Mouse (Mus musculus) brain, embryonic 14.5 days (tissue): ENCODE data around the gene Pkn2.

Source experiments
- CTCF ChIP-seq: fragments of 200-500 bp; IDR thresholded peaks from 2 replicates; pipeline ENCODE4 v1.5.1; 2012; ENCODE audit warnings: inconsistent platforms, mild to moderate bottlenecking, moderate library complexity, borderline replicate concordance; ENCODE audit not compliant: insufficient read depth, insufficient read length; ENCODE audit errors: extremely low read depth
- POLR2A ChIP-seq: fragments of 200-500 bp; IDR thresholded peaks from 2 replicates; pipeline ENCODE4 v1.6.1; 2012; ENCODE audit warnings: mild to moderate bottlenecking, inconsistent platforms, borderline replicate concordance; ENCODE audit not compliant: poor library complexity, insufficient read depth, insufficient read length, severe bottlenecking; ENCODE audit errors: extremely low read depth

DNA sequence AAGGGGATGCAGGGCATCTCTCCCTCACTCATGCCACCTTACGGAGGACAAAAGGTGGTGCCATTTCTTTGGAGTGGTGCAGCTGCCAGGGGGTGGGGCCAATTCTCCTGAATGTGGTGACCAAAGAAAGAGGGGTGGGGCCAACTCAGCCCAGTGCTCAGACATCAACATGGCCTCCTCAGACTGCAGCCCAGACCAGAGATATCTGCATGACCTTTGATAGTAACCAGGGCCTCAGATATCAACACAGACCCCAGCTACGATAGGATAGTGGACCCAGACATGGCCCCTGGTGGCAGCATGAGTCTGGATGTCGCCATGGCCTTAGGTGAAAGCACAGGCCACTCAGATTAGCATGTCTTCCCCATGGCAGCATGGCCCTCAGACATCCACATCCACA is 45.5 kb upstream of the Pkn2 start:
- no peak for TF ChIP-seq POLR2A
- no peak for TF ChIP-seq CTCF
